Mouse (Mus musculus) ovary, postnatal 14 days (tissue): ENCODE results near the gene Txndc17.
A peak's percentile ranks its signal among the peaks of the same experiment; 100 is the strongest.

Experiments used
- DNase-seq: peaks from one replicate; pipeline ENCODE4 v3.0.0; 2022; ENCODE audit warnings: low spot score

Txndc17 gene

GRCm38 (mm10) chr11:72223414-72223813 lies 16.1 kb downstream of the Txndc17 start:
- no peak for DNase-seq

GRCm38 (mm10) chr11:72224865-72225264 lies 17.5 kb downstream of the Txndc17 start:
- DNase-seq, result peak; percentile 67

GRCm38 (mm10) chr11:72226020-72226791 lies 18.9 kb downstream of the Txndc17 start:
- no peak for DNase-seq

GRCm38 (mm10) chr11:72226901-72227300 lies 19.6 kb downstream of the Txndc17 start:
- no peak for DNase-seq

- no peak for DNase-seq
Observed at GRCm38 (mm10) chr11:72228513-72228912, 21.2 kb downstream of the Txndc17 start.

- no peak for DNase-seq
Observed at GRCm38 (mm10) chr11:72232068-72232467, 24.7 kb downstream of the Txndc17 start.

- DNase-seq, result no peak
Observed at GRCm38 (mm10) chr11:72232991-72233390, 25.6 kb downstream of the Txndc17 start.

- DNase-seq, result no peak
Observed at GRCm38 (mm10) chr11:72234013-72234412, 26.7 kb downstream of the Txndc17 start.

GRCm38 (mm10) chr11:72240062-72240860 lies 32.9 kb downstream of the Txndc17 start:
- DNase-seq, result no peak

- no peak for DNase-seq
Observed at GRCm38 (mm10) chr11:72245196-72245753, 37.9 kb downstream of the Txndc17 start.

- DNase-seq, result no peak
Observed at GRCm38 (mm10) chr11:72255629-72256028, 48.3 kb downstream of the Txndc17 start.

- DNase-seq, result no peak
Observed at GRCm38 (mm10) chr11:72256441-72256840, 49.1 kb downstream of the Txndc17 start.
